Mouse (Mus musculus): ENCODE measurements around the gene Slc39a12. TPM values are rescaled to one million over a fixed set of nuclear protein-coding genes. Genes with fewer than 3 reads are reported as not detected.

Gene Slc39a12
- polyA plus RNA-seq, 1 experiment from 2014 or later = 0.05 TPM

- Histone ChIP-seq H3K27me3 (ENCODE audit: insufficient read depth, low read length) (no peaks in the 10 kb centered on the region), H3K4me3 (replicated peaks; ENCODE audit: low read depth, low read length) (no peak overlapping the region), H3K36me3 (ENCODE audit: insufficient read depth, low read length) (no peaks in the 10 kb centered on the region), H3K4me1 (replicated peaks; ENCODE audit: insufficient read depth, low read length) (no peaks in the 10 kb centered on the region), H3K9me3 (replicated peaks; ENCODE audit: low read length) (no peaks in the 10 kb centered on the region), H3K9ac (ENCODE audit: low read depth, low read length) (no peak overlapping the region), H3K27ac (no peak overlapping the region), H3K4me2 (ENCODE audit: low read length) (no peak overlapping the region)
- ATAC-seq (replicated peaks; ENCODE audit: low FRiP score, low read depth) = no peak
- no peak for TF ChIP-seq CTCF (IDR thresholded peaks at IDR 0.05; ENCODE audit: low read depth)
- WGBS = 91% methylated on average over 2 of the region's 2 CpGs
- DNase-seq (ENCODE audit: low spot score) = no peak
Measured at GRCm38 (mm10) chr2:14428987-14429386, 40.9 kb downstream of the Slc39a12 start.

- 65% methylated on average over 1 of the region's 1 CpGs for WGBS
- ATAC-seq (replicated peaks; ENCODE audit: low FRiP score, low read depth) (no peak), DNase-seq (ENCODE audit: low spot score) (peak; percentile 48)
- Histone ChIP-seq H3K4me1 (replicated peaks; ENCODE audit: insufficient read depth, low read length) (no peaks in the 10 kb centered on the region), H3K27ac (no peak overlapping the region), H3K9me3 (replicated peaks; ENCODE audit: low read length) (no peaks in the 10 kb centered on the region), H3K9ac (ENCODE audit: low read depth, low read length) (no peak overlapping the region), H3K27me3 (ENCODE audit: insufficient read depth, low read length) (no peaks in the 10 kb centered on the region), H3K4me2 (ENCODE audit: low read length) (no peak overlapping the region), H3K36me3 (ENCODE audit: insufficient read depth, low read length) (no peaks in the 10 kb centered on the region), H3K4me3 (replicated peaks; ENCODE audit: low read depth, low read length) (no peak overlapping the region)
- TF ChIP-seq CTCF (IDR thresholded peaks at IDR 0.05; ENCODE audit: low read depth) = no peak
Measured at GRCm38 (mm10) chr2:14447322-14447721, 59.2 kb downstream of the Slc39a12 start.

GRCm38 (mm10) chr2:14450866-14451265, 62.8 kb downstream of the Slc39a12 start:
- TF ChIP-seq CTCF (IDR thresholded peaks at IDR 0.05; ENCODE audit: low read depth) = peak; percentile 46
- ATAC-seq (replicated peaks; ENCODE audit: low FRiP score, low read depth) = no peak
- Histone ChIP-seq H3K27me3 (ENCODE audit: insufficient read depth, low read length) (no peaks in the 10 kb centered on the region), H3K4me2 (ENCODE audit: low read length) (no peak overlapping the region), H3K9ac (ENCODE audit: low read depth, low read length) (no peak overlapping the region), H3K27ac (no peak overlapping the region), H3K4me1 (replicated peaks; ENCODE audit: insufficient read depth, low read length) (peaks cover 5% of the 10 kb centered on the region; the same call in 1 of the 2 replicates), H3K4me3 (replicated peaks; ENCODE audit: low read depth, low read length) (no peak overlapping the region), H3K9me3 (replicated peaks; ENCODE audit: low read length) (no peaks in the 10 kb centered on the region), H3K36me3 (ENCODE audit: insufficient read depth, low read length) (no peaks in the 10 kb centered on the region)
- DNase-seq (ENCODE audit: low spot score) = no peak

- H3K27ac ChIP-seq = no peak overlapping the region
- no peaks in the 10 kb centered on the region for H3K27me3 ChIP-seq (ENCODE audit: insufficient read depth, low read length)
- TF ChIP-seq CTCF (IDR thresholded peaks at IDR 0.05; ENCODE audit: low read depth) = no peak
- ATAC-seq (replicated peaks; ENCODE audit: low FRiP score, low read depth) (no peak), DNase-seq (ENCODE audit: low spot score) (peak; percentile 75)
- no peak overlapping the region for H3K4me3 ChIP-seq (replicated peaks; ENCODE audit: low read depth, low read length)
- peaks cover 5% of the 10 kb centered on the region; the same call in 1 of the 2 replicates for H3K4me1 ChIP-seq (replicated peaks; ENCODE audit: insufficient read depth, low read length)
- H3K4me2 ChIP-seq (ENCODE audit: low read length) = no peak overlapping the region
- H3K9ac ChIP-seq (ENCODE audit: low read depth, low read length) = no peak overlapping the region
- H3K36me3 ChIP-seq (ENCODE audit: insufficient read depth, low read length) = no peaks in the 10 kb centered on the region
- WGBS = 30% methylated on average over 7 of the region's 7 CpGs
- no peaks in the 10 kb centered on the region for H3K9me3 ChIP-seq (replicated peaks; ENCODE audit: low read length)
Measured at GRCm38 (mm10) chr2:14454946-14455631, 67.0 kb downstream of the Slc39a12 start.

GRCm38 (mm10) chr2:14464438-14464837, 76.3 kb downstream of the Slc39a12 start:
- Histone ChIP-seq H3K27ac (no peak overlapping the region), H3K27me3 (ENCODE audit: insufficient read depth, low read length) (no peaks in the 10 kb centered on the region), H3K4me1 (replicated peaks; ENCODE audit: insufficient read depth, low read length) (no peaks in the 10 kb centered on the region), H3K36me3 (ENCODE audit: insufficient read depth, low read length) (no peaks in the 10 kb centered on the region), H3K9ac (ENCODE audit: low read depth, low read length) (no peak overlapping the region), H3K9me3 (replicated peaks; ENCODE audit: low read length) (no peaks in the 10 kb centered on the region), H3K4me2 (ENCODE audit: low read length) (no peak overlapping the region), H3K4me3 (replicated peaks; ENCODE audit: low read depth, low read length) (no peak overlapping the region)
- peak; percentile 40 for DNase-seq (ENCODE audit: low spot score)
- TF ChIP-seq CTCF (IDR thresholded peaks at IDR 0.05; ENCODE audit: low read depth) = no peak
- 45% methylated on average over 1 of the region's 1 CpGs for WGBS
- ATAC-seq (replicated peaks; ENCODE audit: low FRiP score, low read depth) = no peak

- Histone ChIP-seq H3K9me3 (replicated peaks; ENCODE audit: low read length) (no peaks in the 10 kb centered on the region), H3K4me1 (replicated peaks; ENCODE audit: insufficient read depth, low read length) (no peaks in the 10 kb centered on the region), H3K27me3 (ENCODE audit: insufficient read depth, low read length) (no peaks in the 10 kb centered on the region), H3K4me3 (replicated peaks; ENCODE audit: low read depth, low read length) (no peak overlapping the region), H3K36me3 (ENCODE audit: insufficient read depth, low read length) (no peaks in the 10 kb centered on the region), H3K9ac (ENCODE audit: low read depth, low read length) (no peak overlapping the region), H3K27ac (no peak overlapping the region), H3K4me2 (ENCODE audit: low read length) (no peak overlapping the region)
- ATAC-seq (replicated peaks; ENCODE audit: low FRiP score, low read depth) = no peak
- no peak for TF ChIP-seq CTCF (IDR thresholded peaks at IDR 0.05; ENCODE audit: low read depth)
- no peak for DNase-seq (ENCODE audit: low spot score)
- WGBS = 69% methylated on average over 5 of the region's 5 CpGs
Measured at GRCm38 (mm10) chr2:14494132-14494531, 106.0 kb downstream of the Slc39a12 start.

GRCm38 (mm10) chr2:14496150-14496549, 108.0 kb downstream of the Slc39a12 start:
- Histone ChIP-seq H3K4me2 (ENCODE audit: low read length) (no peak overlapping the region), H3K9me3 (replicated peaks; ENCODE audit: low read length) (no peaks in the 10 kb centered on the region), H3K27ac (no peak overlapping the region), H3K9ac (ENCODE audit: low read depth, low read length) (no peak overlapping the region), H3K4me1 (replicated peaks; ENCODE audit: insufficient read depth, low read length) (no peaks in the 10 kb centered on the region), H3K36me3 (ENCODE audit: insufficient read depth, low read length) (no peaks in the 10 kb centered on the region), H3K4me3 (replicated peaks; ENCODE audit: low read depth, low read length) (no peak overlapping the region), H3K27me3 (ENCODE audit: insufficient read depth, low read length) (no peaks in the 10 kb centered on the region)
- WGBS = 58% methylated on average over 2 of the region's 2 CpGs
- DNase-seq (ENCODE audit: low spot score) = no peak
- no peak for ATAC-seq (replicated peaks; ENCODE audit: low FRiP score, low read depth)
- no peak for TF ChIP-seq CTCF (IDR thresholded peaks at IDR 0.05; ENCODE audit: low read depth)

Measured in kidney, postnatal 0 days (tissue).